Mouse (Mus musculus) right cerebral cortex, postnatal 36 days (tissue): Measurements from ENCODE around the gene Usp10.
A peak's percentile ranks its signal among the peaks of the same experiment; 100 is the strongest.

ENCODE experiments used
- DNase-seq, 2 experiments: peaks; one replicate each; pipeline ENCODE4 v3.0.0; 2022; ENCODE audit warnings: low spot score in 2 of 2, mixed read lengths in 1 of 2

Usp10 gene

DNA sequence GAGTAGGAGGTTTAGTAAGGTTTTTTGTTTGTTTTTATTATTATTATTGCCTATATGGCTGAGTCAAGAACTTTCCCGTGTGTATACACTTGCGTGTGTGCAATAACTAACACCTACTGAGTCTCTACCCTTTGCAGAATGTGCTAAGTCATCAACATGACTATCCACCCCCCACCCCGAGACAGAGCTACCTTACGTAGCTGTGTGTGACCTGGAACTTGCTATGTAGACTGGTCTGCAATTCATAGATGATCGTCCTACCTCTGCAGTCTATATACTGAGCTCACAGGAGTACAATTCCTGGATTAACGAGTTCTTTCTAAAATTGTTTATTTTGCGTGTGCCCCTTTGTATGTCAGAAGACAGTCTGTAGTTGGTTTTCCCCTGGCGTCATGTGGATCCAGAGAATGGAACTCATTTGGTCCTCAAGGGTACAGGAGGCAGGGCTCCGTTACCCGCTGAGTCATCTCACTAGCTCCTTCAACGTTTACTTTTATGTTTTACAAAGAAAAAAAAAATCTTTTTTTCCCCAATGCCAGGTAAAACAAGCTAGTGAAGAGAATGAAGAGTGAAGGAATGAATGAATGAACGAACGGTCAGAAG lies at the start of gene Usp10:
Gene Usp10 (plus strand): TSS at position 417 of the 603 bp plus-strand sequence.
- DNase-seq, result no peak

DNA sequence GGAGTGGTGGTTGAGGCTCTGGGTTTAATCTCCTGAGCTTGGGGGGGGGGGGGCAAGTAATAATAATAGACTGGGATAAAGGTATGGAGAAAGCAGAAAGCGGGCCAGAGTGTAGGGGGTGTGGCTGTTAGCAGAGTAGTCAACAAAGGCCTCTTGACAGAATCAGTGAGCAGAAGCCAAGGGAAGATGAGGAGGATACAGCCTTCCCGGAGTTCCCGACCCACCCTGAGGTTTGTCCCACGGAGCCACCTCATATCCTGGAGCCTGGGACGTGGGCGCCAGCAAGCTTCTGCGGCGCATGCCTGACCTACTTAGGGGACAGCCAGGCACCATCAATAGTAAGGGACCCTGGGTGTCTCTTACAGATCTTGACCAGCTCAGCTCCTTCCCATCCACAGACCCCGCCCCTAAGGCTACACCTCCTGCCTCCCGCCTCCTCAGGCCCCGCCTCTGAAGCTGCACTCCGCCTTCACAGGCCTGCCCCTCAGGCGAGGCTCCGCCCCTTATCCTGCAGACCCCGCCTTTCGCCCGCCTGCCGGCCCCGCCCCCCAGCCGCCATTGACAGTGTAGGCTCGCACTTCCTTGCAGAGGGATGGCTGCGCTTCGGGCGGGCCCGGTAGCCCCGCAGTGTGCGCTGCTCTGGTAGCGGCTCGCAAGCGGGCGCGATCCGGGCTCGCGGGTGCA lies 48.3 kb upstream of the Usp10 start, which contains the start of gene Klhl36:
Gene Klhl36 (plus strand): TSS at position 561 of the 684 bp plus-strand sequence.
- DNase-seq, result peak; percentile 93

DNA sequence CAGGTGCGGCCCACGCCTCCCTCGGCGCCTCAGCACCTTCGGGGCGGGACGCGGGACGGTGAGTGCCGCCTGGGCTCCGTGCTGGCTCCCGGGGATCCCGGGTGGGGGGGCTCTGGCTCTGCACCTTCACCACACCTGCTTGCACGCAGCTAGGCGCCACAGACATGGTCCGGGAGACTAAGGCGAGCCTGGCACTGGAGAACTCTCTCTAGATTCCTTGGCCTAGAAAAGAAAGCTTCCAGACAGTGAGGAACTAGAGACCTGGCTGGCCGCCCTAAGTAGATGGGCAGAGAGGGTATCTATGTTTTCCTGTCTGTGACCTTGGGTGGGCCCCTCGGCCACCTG lies 47.8 kb upstream of the Usp10 start:
- no peak for DNase-seq

DNA sequence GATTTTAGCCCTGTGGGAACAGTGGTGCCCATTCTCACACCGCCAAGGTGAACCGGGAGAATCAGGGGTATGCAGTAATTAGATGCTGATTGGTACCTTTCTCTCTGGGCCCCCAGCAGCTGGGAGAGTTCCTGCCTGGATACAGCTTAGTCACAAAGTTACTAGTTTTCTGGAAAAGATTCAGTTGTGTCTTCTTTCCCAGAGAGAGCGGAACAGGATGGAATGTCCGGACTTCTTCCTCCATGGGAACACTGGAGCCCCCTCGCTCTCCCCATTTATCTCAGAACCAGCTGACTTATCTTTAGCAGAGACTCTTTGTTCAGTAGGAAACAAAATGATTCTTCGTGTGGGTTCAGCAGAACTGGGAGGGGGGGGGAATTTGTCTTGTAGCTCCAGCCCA lies 47.4 kb upstream of the Usp10 start:
- no peak for DNase-seq

DNA sequence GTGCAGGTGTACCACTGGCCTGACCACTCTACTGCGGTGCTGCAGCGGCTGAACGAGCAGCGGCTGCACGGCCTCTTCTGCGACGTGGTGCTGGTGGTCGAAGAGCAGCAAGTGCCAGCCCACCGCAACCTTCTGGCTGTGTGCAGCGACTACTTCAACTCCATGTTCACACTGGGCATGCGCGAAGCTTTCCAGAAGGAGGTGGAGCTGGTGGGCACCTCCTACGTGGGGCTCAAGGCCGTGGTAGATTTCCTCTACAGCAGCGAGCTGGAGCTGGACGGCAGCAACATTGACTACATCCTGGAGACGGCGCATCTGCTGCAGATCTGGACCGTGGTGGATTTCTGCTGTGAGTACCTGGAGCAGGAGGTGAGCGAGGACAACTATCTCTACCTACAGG lies 40.5 kb upstream of the Usp10 start:
- DNase-seq, result no peak

DNA sequence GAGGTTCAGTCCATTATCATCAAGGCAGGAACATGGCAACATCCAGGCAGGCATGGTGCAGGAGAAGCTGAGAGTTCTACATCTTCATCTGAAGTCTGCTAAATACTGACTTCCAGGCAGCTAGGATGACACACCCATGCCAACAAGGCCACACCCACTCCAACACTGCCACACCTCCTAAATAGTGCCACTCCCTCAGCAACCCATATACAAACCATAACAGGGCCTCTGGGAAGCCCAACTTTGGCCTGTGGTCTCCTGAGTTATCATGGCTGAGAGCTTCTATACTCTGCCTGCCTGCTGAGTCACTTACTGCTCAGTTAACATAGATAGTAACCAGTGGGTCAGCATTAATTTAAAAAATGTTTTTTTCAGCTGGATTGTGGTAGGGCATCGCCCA lies 37.0 kb upstream of the Usp10 start:
- no peak for DNase-seq

DNA sequence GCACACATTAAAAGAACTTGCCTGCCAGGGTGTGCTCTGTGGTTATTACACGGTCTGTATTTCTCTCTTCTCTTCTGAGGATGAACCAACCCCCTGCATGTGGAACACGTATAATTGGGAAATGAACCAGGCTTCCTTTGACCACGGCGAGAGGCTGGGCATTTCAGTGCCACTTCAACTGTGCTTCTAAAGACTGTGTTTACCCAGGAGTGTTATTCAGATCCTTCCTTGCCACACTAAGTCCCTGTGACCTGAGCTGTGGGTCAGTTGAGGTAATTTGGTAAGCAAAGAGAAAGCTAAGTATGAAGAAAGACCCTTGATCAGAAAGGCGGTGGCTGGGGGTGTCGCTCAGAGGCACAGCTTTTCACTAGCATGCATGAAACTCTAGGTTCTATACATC lies 28.9 kb upstream of the Usp10 start:
- no peak for DNase-seq

DNA sequence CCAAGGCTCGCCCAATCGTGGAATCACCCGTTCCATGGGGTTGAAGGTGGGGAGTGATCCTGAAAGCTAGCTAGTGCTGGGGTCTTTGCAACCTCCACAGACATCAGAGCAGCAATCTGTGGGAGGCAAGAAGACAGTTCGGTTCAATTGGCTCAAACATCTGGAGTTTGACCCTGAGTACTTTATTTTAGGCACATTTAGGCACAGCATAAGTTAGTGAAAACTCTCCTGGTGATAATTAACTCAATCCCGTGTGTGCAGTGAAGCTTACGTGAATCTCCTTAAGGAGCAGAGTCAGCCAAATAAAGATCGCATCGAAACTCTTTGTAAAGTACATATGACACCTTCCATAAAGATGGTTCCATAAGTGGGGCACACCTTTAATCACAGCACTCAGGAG lies 28.2 kb upstream of the Usp10 start:
- no peak for DNase-seq

DNA sequence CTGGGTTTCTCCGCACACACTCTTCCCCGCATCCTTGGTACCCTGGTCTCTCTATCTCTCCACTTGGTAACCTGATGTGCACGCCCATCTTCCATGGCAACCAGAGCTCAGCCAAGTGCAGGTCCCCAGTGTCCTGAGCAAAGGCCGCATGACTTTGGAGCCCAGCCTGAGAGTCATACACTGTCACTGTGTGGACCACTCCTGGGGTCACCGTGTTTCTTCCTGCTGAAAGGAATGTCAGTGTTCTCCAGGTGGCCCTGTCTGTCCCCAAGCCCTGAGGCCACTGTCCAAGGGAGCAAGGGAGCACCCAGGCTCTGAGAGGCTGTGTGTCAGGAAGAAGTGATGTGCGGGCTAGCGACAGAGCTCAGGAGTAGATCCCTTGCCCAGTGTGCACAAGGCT lies 26.9 kb upstream of the Usp10 start:
- no peak for DNase-seq

DNA sequence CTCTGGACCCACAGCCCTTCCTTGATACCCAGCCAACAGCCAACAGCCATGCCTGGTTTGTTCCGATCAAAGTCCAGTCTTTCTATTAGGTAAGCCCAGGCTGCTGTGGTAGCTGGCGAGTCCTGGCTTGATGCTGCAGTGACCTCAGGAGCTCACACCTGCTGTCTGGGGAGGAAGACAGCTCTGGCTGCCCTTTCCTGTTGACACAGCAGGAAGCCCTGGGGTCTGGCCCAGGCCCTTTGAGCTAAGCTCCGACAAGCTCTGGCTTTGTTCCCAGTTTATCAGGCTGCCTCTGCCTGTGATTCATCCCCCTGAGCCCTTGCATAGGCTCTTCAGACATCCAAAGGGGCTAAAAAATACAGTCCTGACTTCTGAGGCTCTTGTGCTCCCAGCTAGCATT lies 24.5 kb upstream of the Usp10 start:
- no peak for DNase-seq

DNA sequence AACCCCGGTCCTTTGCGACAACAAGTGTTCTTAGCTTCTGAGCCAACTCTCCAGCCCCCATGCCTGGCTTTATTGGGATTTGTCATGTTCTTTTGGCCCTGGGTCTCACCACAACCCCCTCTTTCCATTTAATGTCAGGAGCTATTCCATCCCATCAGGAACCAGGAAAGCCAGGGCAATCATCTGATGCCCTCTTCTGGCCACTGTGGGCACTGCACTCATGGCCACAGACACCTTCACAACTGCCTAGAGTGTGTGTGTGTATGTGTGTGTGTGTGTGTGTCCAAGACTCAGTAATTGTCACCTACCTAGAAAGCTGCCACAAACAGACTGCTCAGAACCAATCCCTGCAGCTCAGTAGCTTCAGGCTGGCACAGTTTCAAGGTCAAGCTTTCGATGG lies 23.0 kb upstream of the Usp10 start:
- no peak for DNase-seq

DNA sequence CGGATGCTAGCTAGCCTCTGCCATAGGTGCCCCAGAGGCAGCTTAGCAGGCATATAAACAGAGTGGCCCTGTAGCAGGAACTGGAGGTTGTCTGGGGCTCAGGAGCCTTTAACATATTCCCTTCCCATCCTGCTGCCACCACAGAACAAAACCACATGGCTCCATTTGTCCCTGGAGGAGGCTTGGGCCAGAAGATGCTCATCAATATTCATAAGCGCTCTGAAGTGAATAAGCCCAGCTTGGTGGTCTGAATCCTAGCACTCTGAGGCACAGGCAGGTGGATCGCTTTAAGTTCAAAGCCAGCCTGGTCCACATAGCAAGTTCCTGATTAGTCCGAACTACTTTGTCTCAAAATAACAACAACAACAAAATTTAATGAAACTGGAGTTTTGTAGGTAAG lies 22.1 kb upstream of the Usp10 start:
- no peak for DNase-seq

DNA sequence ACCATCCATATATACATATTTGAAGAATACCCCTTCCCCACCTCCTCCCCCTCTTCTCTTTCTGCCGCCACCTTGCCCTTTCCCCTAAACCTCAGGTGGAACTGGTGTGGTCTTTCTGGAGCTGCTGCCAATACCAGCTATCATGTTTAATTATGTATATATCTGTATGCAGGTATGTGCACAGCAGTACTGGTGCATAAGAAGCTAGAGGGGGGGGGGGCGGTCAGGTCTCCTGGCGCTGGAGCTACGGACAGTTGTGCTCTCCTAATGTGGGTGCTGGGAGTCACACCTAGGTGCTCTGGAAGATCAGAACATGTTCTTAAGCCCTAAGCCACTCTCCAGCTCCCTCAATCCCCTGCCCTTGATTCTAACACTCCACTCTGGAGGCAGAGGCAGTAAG lies 13.1 kb upstream of the Usp10 start:
- DNase-seq, result no peak

DNA sequence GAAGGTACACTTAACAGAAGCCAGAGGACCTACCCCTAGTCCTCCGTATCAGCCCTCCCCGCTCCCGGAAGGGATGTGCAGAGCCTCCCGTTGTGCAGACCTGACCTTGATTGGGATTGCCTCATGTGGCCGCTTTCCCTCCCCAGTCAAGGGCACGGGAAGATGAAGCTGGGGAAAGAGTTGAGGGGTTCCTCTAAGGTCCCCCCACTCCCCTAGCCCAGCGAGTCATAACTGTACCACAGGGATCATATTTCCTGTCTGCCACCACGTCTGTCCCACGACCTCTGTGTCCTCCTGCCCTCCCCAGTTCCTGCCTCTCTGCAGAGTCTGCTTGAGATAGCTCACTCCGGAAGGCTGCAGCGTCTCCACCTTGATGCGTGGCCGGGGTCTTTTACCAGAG lies 12.2 kb upstream of the Usp10 start:
- no peak for DNase-seq

DNA sequence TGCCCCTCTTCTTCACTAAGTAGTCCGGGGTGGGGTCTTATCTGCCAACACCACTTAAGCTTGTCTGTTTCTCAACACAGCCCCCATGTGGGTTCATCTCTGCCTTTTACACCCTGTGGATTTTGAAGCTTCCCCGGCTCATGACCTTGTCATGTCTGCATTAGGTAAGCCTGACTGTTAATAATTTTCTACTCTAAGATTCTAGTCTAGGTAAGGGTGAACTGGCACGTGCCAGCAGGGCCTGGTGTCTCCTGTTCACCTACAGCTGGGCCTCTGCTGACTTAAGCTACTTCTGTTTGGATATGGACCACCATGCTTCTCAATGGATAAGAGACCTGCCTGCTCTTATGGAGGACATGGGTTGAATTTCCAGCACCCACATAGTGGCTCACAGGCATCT lies 8.8 kb upstream of the Usp10 start:
- no peak for DNase-seq

DNA sequence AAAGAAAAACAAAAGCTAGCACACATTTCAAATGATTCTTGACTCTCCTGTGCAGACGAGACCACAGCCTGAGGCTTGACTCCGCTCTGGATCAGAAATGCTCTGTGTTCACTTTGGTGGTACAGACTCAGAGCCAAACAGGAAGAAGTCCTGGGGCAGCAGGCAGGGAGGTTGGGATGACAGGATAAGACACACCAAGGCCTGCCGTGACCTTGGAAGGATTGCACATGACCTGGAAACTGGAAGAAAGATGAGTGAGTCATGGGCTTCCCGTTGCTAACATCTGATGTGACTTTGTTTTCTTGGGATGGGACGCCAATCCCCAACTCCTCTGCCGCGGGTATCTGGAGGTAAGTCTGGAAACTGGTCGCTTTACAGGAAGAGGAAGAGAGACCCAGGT lies 8.2 kb upstream of the Usp10 start:
- no peak for DNase-seq

DNA sequence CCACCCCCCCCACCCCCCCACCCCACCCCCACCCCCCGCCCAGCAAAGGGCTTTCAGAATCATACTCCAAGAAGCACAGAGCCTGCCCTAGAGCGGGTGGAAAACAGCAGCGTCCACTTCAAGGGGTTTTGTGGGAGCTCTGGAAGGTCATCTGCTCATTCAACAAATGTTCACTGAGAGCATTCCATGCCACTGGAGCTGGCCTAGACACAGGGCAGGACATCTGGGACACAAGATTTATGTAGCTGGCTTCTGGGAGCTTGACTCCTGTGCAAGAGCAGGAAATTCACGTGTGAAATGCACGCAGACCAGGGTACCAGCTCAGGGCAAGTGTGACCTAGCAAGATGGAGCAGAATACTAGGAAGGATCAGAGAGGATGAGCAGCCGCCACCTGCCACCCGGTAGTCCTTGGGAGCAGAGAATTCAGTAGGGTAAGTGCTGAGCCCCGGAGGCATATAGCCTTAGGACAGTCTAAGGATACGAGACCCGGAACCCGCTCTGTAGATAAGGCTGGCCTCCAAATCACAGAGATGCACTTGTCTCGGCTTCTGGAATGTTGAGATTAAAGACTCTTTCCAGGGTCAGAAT lies 5.7 kb upstream of the Usp10 start:
- no peak for DNase-seq

DNA sequence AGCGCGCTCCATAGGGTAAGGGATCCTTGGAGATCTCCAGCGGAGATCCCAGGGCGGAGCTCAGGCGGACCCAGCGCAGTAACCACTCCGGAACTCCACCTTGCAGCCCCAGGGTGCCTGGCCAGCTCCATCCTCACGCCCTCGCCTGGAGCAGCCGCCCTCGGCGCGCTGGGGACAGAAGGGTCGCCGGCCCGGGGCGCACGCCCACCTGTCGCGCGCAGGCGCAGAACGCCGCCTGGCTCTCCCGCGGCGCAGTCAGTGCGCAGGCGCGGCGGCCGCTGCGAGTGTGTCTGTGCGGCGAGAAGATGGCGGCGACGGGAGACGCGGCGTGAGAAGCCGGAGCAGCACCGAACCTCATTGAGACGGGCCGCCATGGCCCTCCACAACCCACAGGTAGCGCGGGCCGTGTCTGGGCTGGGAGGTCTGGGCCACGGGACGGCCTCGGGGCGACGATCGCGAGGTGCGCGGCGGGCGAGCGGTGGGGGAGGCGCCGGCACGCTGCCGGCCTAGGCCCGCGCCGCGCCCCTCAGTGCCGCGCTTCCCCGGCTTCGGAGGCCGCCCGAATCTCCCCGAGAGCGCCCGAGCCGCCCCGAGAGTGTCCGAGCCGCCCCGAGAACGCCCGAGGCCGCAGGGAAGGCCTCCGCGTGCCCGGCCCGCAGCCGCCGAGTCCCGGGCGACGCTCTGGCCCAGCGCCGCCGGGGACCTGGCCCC lies 542 bp downstream of the Usp10 start, which contains the start of gene Gm20388:
Gene Gm20388 (plus strand): TSS at position 295 of the 711 bp plus-strand sequence.
- DNase-seq, result peak; percentile 78 to 85

DNA sequence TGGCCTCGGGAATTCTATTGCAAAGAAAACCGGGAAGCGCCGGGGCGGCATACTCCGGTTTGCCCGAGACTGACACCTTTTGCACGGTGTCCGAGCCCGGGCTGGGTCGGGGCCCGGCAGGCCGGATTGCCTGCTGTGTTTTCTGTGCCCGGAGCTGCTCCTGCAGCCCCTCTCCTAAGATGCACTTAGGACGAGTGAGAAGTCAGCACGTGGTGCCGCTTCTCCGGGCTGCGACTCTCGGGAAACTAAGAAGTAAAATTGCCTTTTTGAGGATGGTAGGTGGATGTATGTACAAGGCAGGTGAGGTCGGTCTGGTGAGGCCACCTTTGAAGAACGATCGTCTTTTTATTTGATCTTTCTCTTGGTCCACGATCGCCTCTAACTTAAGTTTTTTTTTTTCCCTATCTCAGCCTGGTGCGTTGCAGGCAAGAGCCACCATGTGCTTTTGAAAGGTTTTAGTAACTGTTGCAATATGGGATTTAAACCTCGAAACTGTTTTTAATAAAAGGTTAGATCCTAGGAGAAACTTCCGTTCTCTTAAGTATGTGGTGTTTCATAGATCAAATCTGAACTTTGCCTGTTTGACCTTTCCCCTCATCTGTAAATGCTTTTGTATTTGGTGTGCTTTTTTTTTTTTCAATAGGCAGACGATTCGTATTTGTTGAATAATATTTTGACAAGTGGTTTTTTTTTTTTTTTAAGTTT lies 1.2 kb downstream of the Usp10 start:
- DNase-seq, result no peak

DNA sequence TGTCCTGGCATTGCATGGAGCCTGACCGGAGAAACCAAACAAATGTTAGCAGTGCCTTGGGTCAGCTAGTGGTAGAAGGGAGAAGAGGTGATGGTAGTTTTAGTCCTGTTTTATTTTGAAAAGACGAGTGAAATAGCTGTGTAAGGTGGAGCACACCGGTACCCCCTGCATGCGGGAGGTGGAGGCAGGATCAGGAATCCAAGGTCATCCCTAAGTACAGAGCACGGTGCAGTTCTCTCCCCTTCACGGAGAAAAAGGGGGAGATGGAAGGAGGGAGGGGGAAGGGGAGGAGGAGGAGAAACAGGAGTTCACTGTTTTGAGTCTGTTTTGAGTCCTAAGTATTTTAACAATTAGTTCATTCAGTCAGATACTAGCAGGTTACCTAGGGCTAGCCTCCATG lies 2.5 kb downstream of the Usp10 start:
- DNase-seq, result no peak

DNA sequence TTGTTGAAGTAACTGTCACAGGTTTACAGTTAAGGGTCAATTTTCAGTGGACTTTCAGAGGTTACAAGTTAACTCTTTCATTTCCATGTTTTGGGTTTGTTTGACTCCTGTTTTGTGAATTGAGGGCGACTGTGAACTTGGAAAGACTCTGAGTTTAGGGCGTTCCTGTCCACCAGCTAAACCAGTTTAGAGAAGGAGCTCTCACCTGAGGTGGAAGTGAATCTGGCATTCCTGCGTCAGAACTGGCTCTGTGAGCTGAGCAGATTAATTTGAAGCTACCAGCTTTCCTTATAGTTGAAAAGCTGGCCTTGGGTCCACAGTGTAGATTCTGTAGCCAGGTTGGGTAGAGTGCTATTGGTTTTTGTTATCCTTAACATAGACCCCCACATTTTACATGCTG lies 3.0 kb downstream of the Usp10 start:
- DNase-seq, result no peak

DNA sequence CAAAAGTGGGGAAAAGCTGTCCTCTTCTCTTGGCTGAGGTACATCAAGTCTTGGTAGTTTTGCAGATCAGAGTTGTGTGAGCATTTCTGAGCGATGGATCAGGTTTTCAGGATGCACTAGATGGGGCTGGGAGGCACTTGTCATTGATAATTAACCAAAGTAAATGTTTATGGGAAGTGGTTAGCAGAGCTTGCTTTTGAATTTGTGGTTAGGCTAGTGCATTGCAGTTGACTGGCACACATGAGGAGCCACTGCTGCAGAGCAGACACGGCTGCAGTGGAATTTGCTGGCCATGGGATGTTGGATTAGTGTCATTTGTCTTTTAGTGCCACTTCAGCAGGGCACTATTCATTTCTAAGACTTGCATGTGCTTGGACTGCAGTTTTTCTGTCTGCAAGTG lies 4.0 kb downstream of the Usp10 start:
- no peak for DNase-seq
